Mouse (Mus musculus): ENCODE data around the gene Vkorc1l1.
"Not testable (repeated sequence)": the region's sequence is repeated elsewhere in the genome, so short reads cannot be mapped to it uniquely, and the experiment has no call there.

Gene Vkorc1l1

DNA sequence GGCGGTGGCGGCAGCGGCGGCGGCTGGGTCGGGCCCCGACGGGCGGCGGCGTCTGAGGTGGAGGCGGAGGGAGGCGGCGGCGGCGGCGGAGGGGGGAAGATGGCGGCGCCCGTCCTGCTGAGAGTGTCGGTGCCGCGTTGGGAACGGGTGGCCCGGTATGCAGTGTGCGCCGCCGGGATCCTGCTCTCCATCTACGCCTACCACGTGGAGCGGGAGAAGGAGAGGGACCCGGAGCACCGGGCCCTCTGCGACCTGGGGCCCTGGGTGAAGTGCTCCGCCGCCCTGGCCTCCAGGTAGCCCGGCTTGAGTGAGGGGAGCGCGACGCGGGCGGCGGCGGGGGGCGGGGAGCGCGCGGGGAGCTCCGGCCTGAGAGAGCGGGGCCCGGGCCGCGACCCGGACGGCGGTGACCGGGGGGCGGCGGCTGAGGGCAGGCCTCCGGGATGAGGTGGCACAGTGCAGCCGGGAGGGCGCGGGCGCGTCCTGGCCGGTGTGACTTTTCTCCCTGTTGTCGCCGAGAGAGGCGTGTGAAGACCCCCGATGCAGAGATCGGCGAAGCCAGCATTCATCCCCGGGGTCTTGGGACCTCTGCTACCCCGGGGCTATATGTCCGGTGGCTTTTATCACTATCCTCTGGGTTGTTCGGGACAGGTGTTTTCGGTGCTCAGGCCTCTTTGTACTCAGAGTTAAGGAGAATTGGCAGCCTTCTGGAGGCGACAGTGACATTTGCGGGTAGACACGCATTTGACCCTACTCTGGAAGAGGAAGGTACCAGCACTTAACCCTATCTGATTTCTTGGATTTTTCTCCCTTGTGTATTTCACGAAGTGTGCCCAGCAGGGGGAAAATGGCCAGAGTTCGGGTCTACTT, 536 bp downstream of the Vkorc1l1 start:
- in situ Hi-C loops (cut with MseI, MboI) = not testable (repeated sequence)

DNA sequence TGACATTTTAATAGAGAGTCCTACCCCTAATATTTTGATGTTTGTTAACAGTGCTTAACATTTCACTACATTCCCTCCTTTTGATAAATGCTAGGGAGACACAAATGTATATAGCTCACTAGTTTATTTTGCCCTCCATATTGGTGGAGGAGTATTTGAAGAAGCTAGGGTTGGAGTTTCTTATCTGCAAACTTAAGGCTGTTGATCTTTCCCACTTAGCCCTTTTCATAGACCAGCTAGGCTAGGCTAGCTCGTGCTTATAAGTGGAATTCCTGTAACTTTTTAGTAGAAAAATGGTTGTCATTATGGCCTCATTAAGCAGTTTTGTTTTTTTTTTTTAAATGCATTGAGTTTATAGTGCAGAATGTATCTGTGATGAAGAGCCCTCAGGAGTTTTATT, 1.6 kb downstream of the Vkorc1l1 start:
- in situ Hi-C loops (cut with MseI, MboI) = no loop called here

DNA sequence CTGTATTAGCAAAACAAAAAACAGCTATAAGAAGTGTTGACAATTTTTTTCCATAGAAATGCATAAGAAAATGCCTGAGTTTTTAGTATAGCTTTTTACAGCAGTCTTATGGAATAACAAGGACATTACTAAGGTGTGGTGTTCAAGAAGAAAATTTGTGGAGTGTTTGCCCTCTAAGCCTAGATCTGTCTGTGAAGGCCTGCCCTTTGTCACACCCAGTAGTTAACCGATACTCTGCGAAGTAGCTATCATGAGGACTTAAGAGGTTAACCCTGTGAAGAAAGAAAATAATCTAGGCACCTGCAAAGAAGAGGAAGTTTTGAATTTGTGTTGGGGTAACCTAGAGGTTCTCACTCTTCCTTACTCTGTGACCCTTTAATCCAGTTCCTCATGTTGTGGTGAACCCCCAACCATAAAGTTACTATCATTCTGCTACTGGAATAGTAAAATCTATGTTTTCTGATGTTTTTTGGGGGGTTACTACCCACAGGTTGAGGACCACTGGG, 5.8 kb downstream of the Vkorc1l1 start:
- in situ Hi-C loops (cut with MseI, MboI) = no loop called here

DNA sequence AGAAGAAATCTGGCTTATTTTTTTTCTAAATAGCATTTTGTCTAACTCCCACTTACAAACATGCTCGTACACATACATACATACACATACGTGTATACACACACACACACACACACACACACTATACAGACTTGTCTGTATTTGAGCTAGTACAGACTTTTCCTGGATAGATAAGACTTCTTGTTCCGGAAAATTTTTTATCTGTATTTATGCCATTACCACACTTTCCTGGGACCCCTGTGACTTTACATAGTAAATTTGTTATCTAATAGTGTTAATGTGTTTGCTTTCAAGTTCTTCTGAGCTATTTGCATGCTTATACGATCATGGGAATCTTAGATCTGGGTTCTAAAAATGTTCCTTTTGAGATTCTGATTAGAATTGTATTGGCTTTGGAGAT, 10.4 kb downstream of the Vkorc1l1 start:
- in situ Hi-C loops (cut with MseI, MboI) = no loop called here

DNA sequence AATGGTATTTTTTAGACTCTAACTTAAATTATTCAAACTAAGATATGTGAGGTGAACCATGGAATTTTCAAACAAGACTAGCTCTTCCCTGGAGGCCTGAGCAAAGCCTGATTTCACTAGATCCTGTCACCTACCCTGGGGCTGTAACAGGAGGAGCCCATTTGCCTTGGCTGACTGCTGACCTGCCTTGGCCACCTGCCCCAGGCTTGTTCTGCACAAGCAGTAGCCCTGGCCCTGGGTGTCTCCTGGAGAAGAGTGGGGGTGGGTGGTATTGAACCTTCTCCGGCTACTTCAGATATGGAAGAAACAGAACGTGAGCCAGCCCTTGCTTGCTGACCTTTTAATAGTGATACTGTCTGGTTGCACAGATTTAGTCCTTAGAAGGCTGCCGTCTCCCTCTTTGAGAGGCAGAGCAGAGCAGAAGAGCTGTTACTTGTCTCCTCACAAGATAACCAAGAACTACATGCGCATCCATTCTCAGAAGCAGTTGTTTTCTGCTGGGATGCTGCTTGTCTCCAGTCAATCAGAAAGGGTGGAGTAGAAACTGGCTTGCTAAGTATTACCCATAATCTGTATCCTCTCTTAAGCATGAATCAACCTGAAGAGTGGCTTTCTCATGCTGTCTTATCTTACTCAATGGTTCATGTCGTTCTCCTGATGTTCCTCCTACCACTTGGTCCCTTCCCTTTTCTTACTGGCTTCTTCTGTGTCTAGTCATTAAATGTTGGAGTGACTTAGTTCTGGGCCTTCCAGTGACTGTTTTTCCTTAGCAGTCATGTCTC, 12.9 kb downstream of the Vkorc1l1 start:
- in situ Hi-C loops (cut with MseI, MboI) = no loop called here

DNA sequence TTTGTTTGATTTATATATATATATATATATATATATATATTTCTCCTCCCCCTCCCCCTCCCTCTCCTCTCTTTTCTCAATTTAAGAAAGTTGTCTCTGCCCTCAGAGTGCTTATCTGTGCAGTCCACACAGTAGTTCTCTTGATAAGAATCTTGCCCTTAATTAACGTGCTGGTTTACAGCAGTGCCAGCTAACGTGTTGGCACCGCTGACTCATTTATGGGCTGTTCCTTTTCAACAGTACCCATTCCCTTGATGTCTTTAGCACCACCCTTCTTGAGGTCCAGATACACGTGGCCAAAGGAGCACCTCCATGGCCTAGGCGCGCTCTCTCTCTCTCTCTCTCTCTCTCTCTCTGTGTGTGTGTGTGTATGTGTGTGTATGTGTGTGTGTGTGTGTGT, 14.0 kb downstream of the Vkorc1l1 start:
- in situ Hi-C loops (cut with MseI, MboI) = no loop called here

DNA sequence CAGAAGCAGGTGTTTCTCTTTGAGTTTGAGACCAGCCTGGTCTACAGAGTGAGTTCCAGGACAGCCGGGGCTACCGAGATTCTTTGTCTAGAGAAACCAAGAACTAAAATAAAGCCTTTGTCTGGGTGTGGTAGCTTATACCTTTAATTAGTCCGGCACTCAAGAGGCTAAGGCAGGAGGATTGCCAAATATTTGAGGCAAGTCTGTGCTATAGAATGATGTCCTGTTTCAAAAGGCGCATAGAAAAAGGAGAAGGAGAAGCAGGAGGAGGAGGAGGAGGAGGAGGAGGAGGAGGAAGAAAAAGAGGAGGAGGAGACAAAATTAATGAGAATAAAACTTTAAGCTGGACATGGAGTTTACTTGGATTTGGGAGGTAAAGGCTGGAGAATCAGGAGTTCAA, 21.5 kb downstream of the Vkorc1l1 start:
- in situ Hi-C loops (cut with MseI, MboI) = no loop called here

DNA sequence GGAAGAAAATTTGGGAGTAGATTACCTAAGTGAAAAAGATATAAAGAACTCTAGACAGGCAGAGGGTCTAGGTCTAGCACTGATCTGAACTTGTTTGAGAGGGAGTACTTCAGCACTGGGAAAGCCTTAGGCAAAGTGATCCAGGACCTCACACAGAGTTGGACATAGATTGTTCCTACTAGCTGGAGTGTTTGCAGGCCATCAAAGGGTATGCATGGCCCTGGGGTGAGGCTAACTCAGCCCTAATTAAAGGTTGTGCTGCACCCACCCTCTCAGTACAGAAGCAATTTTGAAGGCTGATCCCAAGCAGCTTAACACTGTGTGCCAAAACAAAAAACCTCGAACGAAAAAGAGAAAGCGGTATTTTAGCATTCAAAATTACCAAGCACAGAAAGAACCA, 24.7 kb downstream of the Vkorc1l1 start:
- in situ Hi-C loops (cut with MseI, MboI) = no loop called here

DNA sequence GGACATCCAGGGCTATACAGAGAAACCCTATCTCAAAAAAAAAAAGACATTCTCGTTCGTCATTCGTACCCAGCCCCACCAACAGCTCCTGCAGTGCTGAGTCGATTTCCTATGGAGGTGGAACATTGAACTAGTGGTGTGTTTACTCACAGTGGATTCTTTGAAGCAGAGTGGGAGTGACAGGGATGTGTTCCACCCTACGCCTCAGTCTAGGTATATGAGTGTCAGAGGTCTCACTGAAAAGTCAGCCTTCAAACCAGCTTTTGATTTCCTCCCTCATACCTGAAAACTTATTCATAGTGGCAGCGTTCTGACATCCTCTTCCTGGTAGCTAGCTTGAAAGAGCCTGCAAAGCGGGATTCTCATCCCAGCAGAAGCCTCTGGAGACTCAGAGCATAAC, 26.6 kb downstream of the Vkorc1l1 start:
- in situ Hi-C loops (cut with MseI, MboI) = no loop called here

DNA sequence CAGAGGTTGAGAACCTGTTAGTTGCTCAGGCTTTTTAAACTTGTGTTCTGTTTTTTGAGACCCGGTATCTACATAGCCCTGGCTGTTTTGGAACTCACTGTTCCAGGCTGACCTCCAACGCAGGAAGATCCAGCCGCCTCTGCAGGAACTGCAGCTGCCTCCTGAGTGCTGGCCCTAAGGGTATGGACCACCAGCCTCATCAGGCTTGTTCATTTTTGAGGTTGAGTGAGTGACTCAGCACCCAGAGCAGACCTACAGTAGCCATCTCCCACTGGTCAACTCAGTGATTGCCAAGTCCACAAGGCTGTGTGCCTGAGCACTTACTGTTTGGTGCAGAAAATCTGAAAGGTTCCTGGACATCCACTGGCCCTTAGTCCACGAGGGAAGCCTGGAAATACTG, 29.7 kb downstream of the Vkorc1l1 start:
- in situ Hi-C loops (cut with MseI, MboI) = no loop called here

DNA sequence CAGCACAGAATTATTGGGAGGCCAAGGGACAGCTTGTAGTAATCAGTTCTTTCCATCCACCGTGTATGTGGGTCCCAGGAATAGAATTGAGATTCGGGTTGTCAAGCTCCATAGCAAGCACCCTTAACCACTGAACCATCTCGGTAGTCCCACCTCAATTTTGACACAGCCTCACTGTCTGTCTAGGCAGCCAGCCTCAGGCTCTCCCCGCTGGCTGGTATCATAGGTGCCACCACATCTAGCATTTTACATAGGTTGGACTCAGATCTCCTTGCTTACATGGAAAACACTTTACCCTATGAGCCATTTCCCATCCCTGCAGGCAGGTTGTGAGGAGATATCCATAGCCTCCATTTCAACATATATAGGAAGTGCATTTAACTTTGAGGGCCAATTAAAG, 32.6 kb downstream of the Vkorc1l1 start:
- in situ Hi-C loops (cut with MseI, MboI) = no loop called here

DNA sequence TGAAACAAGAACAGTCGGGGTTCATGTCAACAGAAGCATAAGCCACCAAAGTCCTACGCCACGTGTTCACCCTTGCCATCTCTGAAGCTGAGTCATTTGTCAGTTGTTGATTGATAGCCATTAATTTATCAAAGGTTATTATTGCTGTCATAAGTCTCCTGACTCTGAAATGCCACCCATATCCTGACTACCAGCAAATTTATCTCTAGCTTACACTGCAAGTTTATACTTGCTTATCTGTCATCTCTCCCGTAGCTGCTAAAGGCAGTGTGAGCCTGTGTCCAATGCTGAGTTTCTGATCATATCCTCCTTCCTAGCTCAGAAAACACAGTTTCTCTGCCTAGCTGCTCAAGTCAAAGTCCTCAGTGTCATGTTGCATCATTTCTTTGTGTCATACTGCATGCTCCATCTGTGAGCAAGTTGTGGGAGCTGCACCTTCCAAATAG, 33.1 kb downstream of the Vkorc1l1 start:
- in situ Hi-C loops (cut with MseI, MboI) = no loop called here

DNA sequence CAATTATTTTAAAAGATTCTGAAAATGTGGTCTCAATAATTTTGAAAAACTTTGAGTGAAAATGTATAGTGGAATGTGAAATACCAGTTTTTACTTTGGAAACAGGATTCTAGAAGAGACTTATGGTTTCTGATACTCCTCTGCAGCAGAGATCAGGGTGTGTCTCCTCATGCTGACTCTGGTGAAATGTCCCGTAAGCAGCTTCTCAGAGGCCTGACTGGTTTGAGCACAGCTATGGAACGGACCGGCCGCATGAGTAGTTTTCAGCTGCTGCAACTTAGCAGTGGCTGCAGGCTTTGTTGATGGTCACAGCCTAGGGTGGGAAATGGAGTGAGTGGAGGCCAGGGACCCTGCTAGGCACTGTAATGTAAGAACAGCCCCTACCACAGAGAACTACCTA, 36.0 kb downstream of the Vkorc1l1 start:
- in situ Hi-C loops (cut with MseI, MboI) = no loop called here

DNA sequence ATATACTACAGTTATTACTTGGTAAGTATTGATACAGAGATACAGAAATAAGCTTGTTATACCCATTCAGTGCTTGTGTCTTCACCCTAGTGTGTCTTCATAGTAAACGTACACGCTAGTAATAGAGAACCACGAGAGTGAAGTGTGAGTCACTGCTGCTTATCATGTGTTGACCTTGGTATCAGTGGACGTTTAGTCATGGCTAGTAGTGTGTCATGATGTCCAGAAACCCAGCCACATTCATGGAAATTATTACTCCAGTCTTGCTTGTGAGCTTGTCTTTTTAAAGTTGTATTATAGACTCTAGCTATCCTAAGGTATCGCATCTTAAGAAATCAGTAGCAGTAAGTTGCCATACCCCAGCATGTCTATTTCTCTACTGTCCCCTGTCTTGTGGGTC, 36.8 kb downstream of the Vkorc1l1 start:
- in situ Hi-C loops (cut with MseI, MboI) = no loop called here

DNA sequence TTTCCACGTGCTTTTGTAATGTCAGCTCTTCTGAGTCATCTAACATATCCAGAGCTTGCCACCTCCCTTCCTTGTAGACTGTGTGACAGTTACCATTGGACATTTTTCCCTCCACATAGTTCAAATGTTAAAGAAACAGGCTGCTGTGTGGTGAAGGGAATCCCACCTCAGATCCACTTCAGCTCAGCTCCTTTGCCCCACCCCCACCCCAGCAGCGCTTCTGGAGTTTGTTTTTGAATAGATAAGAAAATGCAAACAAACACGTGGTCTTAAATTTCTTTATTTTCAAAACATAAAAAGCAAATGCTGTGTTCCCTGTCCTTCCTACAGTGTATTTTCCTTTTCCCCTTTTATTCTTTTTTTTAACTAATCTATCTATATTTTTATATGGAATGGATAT, 38.4 kb downstream of the Vkorc1l1 start:
- in situ Hi-C loops (cut with MseI, MboI) = no loop called here

DNA sequence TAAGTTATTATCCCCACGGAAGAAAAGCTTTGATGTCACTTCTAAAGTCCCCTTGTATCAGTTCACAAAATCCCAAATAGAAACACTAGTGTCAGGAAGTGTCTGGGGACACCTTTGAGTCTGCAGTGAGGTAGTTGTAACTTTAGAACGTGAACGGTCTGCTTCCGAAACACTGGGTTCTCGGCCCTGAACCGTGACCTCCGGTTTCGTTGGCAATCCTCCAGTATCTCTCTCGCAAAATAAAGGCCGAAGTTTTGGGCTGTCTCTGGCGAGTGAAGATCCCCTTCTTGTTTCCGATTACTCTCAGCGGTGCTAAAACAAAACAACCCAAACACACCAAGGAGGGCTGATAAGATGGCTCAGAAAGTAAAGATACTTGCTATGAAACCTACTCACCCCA, 47.6 kb downstream of the Vkorc1l1 start:
- in situ Hi-C loops (cut with MseI, MboI) = no loop called here

DNA sequence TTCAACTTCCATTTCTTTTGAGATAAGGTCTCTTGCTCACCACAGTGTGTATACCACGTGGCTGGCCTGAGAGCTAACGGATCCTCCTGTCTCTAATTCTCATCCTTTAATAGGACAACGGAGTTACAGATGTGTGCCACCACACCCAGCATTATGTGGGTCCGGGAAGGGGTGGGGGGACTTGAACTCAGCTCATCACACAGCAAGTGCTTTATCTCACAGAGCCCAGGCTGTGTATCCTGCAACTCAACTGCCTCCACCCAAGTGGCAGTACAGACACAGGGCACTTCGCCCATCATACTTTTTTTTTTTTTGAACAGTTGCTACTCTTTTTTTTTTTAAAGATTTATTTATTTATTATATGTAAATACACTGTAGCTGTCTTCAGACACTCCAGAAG, 50.1 kb downstream of the Vkorc1l1 start:
- in situ Hi-C loops (cut with MseI, MboI) = no loop called here

DNA sequence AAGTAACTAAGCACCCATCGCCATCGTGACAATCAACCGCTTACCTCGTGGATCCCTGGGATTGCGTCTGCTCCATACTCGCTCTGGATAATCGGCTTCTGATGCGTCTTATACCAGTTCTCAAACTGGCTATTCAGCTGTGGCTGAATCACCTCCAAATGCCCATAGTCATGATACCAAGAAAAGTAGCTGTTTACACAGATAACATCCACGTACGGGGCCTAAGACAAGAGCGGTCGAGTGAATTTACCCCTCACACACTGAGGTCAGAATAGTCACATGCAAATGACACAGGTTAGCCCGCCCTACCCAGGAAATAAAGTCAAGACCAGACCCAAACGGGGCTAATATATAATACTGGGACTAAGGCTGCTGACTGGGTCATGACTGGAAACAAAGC, 51.6 kb downstream of the Vkorc1l1 start:
- in situ Hi-C loops (cut with MseI, MboI) = no loop called here

DNA sequence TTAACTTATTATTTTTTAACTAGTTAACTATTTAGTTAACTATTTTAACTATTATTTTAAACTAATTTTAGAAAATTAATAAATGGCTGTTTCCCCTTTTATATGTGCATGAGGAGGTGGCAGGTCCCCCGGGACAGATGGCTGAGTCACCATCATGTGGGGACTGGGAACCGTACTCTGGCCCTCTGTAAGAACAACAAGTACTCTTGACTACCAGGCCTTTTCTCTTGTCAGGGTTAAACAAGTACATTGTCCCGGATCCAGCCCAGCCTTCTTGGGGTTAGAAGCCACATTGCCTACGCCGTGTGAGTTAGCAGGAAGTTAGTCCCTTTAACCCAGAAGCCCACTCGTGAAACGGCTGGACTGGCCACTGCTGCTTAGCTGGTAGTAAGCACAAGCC, 53.2 kb downstream of the Vkorc1l1 start:
- in situ Hi-C loops (cut with MseI, MboI) = no loop called here

DNA sequence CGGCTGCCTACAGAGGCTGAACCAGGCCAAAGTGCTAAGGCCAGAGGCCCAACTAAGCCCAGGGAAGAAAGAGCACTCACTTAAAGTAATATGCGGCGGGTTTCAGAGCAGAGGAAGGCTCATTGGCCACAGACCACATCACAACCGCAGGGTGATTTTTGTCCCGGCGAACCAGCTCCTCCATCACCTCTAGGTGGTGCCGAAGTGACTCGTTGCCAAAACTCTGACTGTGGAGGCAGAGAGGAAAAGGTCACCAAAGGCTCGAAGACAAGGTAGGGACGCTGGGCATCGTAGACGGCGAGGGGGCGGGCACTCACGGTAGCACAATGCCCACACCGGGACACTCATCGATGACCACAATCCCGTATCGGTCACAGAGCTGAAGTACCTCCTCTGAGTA, 55.9 kb downstream of the Vkorc1l1 start:
- in situ Hi-C loops (cut with MseI, MboI) = no loop called here

DNA sequence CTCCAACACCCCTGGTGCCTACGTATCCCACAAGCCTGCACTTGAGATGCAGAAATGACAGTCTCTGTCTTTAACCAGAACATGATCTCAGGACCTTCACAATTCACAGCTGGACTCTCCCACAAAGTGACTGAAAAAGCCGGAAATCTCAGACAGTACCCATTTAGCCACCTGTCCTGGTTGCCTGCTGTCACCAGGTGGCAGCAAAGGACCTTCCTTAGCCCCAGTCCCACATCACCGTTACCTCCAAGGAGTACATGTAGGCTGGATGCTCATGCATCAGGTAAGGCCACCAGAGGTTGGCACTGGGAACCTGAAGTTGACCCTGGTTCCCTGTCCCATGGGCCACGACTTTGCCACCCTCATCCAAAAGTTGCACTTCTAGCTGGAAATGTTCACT, 57.3 kb downstream of the Vkorc1l1 start:
- in situ Hi-C loops (cut with MseI, MboI) = no loop called here

DNA sequence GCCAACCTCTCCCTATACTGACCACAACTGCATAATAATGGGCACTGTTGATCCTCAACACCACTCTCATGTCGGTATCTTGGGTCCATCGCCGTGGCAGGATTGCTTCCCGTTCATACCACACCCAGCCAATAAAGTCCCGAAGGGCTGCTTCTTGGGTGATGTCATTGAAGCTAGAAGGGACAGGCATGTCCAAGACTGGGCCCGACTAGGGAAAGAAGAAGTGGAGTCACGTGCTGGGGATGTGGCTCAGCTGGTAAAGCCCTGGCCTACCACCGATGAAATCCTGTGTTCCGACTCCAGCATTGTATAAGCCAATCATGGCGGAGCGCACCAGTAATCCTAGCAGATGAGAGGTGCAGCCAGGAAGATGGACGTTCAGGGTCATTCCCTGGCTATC, 59.0 kb downstream of the Vkorc1l1 start:
- in situ Hi-C loops (cut with MseI, MboI) = no loop called here

All from mouse trophoblast stem cell (cell line).